Mouse (Mus musculus) spleen, adult 2 months (tissue): Measurements from ENCODE around the gene Scfd2. TPM values are rescaled to one million over a fixed set of nuclear protein-coding genes. Genes with fewer than 3 reads are reported as not detected.

Source experiments
- DNase-seq, 2 experiments: peaks; one replicate each; pipeline versions ENCODE4 v3.0.0 to v3.0.0-alpha.2; 2012 to 2021; ENCODE audit warnings: low spot score in 2 of 2, low read depth in 1 of 2
- H3K27ac ChIP-seq: fragments of 200-500 bp; 2 replicates; pipeline ENCODE4 v1.5.1; 2012; ENCODE audit warnings: low read length, inconsistent platforms; ENCODE audit not compliant: insufficient read depth
- H3K27me3 ChIP-seq: fragments of 200-500 bp; 2 replicates; pipeline ENCODE4 v1.6.1; 2012; ENCODE audit warnings: mild to moderate bottlenecking, moderate library complexity, low read length, inconsistent platforms; ENCODE audit not compliant: control insufficient read depth, insufficient read depth
- H3K36me3 ChIP-seq: fragments of 200-500 bp; 2 replicates; pipeline ENCODE4 v1.6.1; 2012; ENCODE audit warnings: mild to moderate bottlenecking, low read length, inconsistent platforms; ENCODE audit not compliant: control insufficient read depth, insufficient read depth
- H3K4me1 ChIP-seq: fragments of 200-500 bp; 2 replicates; pipeline ENCODE4 v1.6.1; 2011; ENCODE audit warnings: inconsistent platforms; ENCODE audit not compliant: control insufficient read depth, insufficient read depth, insufficient read length
- H3K4me3 ChIP-seq: fragments of 200-500 bp; 2 replicates; pipeline ENCODE4 v1.5.1; 2011; ENCODE audit warnings: mild to moderate bottlenecking, inconsistent platforms; ENCODE audit not compliant: insufficient read depth, insufficient read length; ENCODE audit errors: extremely low read depth
- CTCF ChIP-seq: fragments of 200-500 bp; IDR thresholded peaks from 2 replicates; pipeline ENCODE4 v1.5.1; 2011; ENCODE audit warnings: mild to moderate bottlenecking, inconsistent platforms; ENCODE audit not compliant: insufficient read depth, insufficient read length, insufficient replicate concordance; ENCODE audit errors: extremely low read depth
- POLR2A ChIP-seq: fragments of 200-500 bp; IDR thresholded peaks from 2 replicates; pipeline ENCODE4 v1.6.1; 2011; ENCODE audit warnings: low read depth, low read length, inconsistent platforms
- WGBS: fragments of 180-500 bp; shearing (Covaris S2); methylation state at CpG from one replicate; pipeline ENCODE4 v1.1.7; 2018; 5-methylcytosine and 5-hydroxymethylcytosine counted together
- polyA plus RNA-seq: library from polyadenylated mRNA; depleted of rRNA; stranded (reverse); fragments of >200 nt; gene quantifications from 2 replicates; pipeline ENCODE4 v1.2.3, GENCODE M21; 2012; rRNA removed

Scfd2 gene
- 9.5 and 10.9 TPM in 2 replicates for polyA plus RNA-seq

DNA sequence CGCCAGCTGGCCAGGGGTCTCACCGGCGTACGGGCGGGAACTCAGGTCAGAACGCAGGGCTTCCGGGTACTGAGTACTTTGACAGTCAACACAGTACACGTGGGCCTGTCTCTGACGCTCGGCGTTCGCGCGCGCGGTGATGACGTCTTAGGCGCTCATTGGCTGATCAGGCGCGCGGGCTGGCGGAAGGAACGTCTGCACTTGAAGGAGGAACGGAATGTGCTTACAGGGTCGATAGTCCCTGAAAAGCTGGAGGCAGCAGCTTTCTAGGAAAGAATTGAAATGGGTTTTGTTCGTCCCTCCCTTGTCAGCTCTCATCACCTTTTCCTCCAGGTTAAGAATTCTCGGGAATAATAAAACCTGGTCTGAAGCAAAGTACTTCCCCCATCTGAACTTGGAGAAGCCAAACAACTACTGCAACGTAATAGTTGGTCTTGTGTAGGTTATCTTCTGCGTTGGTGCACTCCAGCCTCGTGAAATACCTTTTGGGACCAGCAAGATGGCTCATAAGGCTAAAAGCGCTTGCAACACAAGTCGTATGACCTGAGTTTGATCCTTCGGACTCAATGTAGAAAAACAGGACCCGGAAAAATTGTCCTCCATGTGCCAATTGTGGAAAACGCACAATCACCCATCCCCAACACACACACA is at the start of gene Scfd2:
Gene Scfd2 (minus strand): TSS at position 130 of the 651 bp plus-strand sequence.
- Histone ChIP-seq H3K27me3 (no peaks in the 10 kb centered on the region), H3K36me3 (no peaks in the 10 kb centered on the region), H3K27ac (peak within 1 kb of the TSS; percentile 58; the same call in 1 of the 2 replicates), H3K4me3 (peak within 1 kb of the TSS; percentile 88), H3K4me1 (peaks cover 11% of the 10 kb centered on the region)
- WGBS = 6% methylated on average over 35 of the region's 35 CpGs
- peak; percentile 89 to 96 for DNase-seq
- TF ChIP-seq CTCF (no peak), POLR2A (peak; percentile 44; the same call in 1 of the 2 replicates)

- no peak overlapping the region for H3K4me3 ChIP-seq
- 96% methylated on average over 6 of the region's 6 CpGs for WGBS
- TF ChIP-seq CTCF (no peak), POLR2A (no peak)
- no peak for DNase-seq
- H3K4me1 ChIP-seq = no peaks in the 10 kb centered on the region
- H3K27ac ChIP-seq = no peak overlapping the region
- no peaks in the 10 kb centered on the region for H3K27me3 ChIP-seq
- peaks cover 21% of the 10 kb centered on the region for H3K36me3 ChIP-seq
Observed at GRCm38 (mm10) chr5:74571767-74572166, 40.2 kb upstream of the Scfd2 start.

DNA sequence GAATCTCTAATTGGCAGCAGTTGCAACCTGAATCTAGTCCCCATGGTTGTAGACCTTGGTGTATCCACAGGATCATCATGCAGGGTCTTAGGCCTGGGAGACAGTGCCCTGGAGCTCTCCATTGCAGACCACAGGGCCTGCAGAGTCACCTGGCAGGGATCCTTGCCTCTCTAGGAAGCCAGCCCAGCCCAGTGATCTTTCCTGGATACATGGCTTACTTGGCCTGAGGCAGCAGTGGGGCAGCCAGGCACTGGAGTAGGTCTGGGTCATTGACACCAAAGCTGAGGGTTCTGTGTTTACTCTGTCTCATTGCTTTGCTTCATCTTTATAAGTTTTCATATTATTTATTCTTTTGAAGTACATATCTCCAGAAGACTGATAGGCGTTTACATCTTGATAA is 29.6 kb upstream of the Scfd2 start:
- H3K4me3 ChIP-seq = no peak overlapping the region
- TF ChIP-seq CTCF (no peak), POLR2A (no peak)
- H3K4me1 ChIP-seq = no peaks in the 10 kb centered on the region
- no peak overlapping the region for H3K27ac ChIP-seq
- DNase-seq = no peak
- 93% methylated on average over 1 of the region's 1 CpGs for WGBS
- no peaks in the 10 kb centered on the region for H3K27me3 ChIP-seq
- H3K36me3 ChIP-seq = peaks cover 23% of the 10 kb centered on the region

DNA sequence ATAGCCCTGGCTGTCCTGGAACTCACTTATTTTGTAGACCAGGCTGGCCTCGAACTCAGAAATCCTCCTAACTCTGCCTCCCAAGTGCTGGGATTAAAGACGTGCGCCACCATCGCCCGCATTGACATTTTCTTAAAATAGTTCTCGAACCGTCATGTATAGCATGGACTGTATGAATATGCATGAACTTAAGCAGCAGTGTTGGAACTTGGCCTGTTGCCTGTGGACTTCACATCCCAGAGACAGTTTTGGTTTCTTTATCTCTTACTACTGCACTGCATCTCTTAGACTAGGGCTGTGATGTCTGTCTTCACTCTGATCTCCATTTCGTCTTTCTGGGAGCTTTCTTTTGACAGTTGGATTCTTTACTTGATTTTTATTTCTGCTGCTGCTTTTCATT is 18.0 kb upstream of the Scfd2 start:
- Histone ChIP-seq H3K27me3 (no peaks in the 10 kb centered on the region), H3K4me3 (no peak overlapping the region), H3K36me3 (peaks cover 26% of the 10 kb centered on the region), H3K27ac (no peak overlapping the region), H3K4me1 (no peaks in the 10 kb centered on the region)
- no peak for DNase-seq
- WGBS = 93% methylated on average over 8 of the region's 8 CpGs
- TF ChIP-seq CTCF = no peak
- no peak for TF ChIP-seq POLR2A

- H3K4me1 ChIP-seq = no peaks in the 10 kb centered on the region
- TF ChIP-seq CTCF = no peak
- no peak for TF ChIP-seq POLR2A
- 90% methylated on average over 4 of the region's 4 CpGs for WGBS
- H3K27me3 ChIP-seq = no peaks in the 10 kb centered on the region
- peaks cover 27% of the 10 kb centered on the region for H3K36me3 ChIP-seq
- DNase-seq = no peak
- no peak overlapping the region for H3K4me3 ChIP-seq
- H3K27ac ChIP-seq = no peak overlapping the region
Observed at GRCm38 (mm10) chr5:74545606-74546005, 14.0 kb upstream of the Scfd2 start.

DNA sequence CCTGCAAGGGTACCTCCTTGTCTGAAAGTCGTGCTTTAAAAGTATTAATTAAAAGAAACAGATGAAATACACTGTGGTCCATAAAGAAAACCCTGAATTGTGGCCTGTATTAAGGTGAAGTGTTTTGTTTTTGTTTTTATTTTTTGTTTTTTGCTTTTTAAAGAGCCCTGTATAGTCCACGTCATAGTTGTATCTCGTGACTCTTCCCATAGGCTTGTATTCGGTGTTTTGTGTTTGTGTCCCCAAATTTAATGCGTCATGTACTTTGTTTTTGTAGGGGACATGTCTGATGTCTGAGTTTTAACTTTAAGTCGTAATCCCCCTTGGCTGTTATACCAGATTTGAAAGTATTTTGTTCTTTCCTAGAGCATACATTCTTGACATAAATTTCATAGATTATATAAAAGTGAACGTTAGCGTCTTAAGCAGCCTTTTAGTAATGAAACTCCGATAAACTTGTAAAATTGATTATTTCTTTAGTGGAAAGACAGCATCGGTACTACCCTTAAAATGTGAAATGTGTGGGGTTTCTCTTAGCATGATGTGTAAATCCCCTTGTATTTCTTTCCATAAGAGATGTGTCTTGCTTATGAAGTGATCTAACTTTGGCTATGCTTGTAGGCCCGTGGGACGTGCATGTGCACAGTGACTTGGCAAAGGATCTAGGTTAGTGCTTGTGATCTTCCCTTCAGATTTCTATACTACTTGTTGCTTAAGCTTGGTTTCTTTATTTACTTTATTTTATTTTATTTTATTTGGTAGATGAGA is 4.8 kb upstream of the Scfd2 start:
- no peak for TF ChIP-seq POLR2A
- no peak for TF ChIP-seq CTCF
- DNase-seq = no peak
- WGBS = 41% methylated on average over 12 of the region's 12 CpGs
- peak overlapping the region; percentile 95; the same call in 1 of the 2 replicates for H3K27ac ChIP-seq
- H3K36me3 ChIP-seq = peaks cover 6% of the 10 kb centered on the region
- H3K27me3 ChIP-seq = no peaks in the 10 kb centered on the region
- peaks cover 6% of the 10 kb centered on the region for H3K4me1 ChIP-seq
- peak overlapping the region; percentile 81 for H3K4me3 ChIP-seq
